8 mouse cellular contexts compared by ENCODE assay signal in the genomic region with DNA sequence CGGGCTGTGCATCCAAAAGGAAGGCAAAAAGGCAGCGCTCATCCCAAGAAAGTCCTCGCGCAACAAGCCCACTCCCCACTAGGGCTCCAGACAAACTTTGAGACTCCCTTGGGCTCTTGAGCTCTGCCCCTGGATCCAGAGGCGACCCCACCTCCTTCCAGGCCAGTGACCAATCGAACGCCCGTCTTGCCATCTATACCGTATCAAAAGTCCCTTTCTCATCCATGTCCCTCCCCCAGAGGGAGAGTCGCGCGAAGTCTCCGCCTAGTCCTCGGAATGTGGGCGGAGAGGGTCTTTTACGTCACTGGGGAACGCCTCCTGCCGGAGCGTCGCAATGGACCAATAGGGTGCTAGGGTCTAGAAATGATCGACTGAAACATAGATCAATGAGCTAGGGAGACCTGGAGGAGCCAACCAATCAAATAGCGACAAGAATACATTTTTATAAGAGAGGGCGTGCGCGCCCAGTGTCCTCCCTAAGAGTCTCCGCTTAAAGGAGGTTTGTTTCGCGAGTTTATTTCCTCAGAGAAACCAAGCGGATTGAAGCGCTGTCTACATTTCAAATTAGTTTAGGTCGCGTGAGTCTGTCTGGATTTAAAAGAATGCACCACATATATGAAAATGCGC. TPM values are rescaled to one million over a fixed set of nuclear protein-coding genes. Genes with fewer than 3 reads are reported as not detected.
A peak's percentile ranks its signal among the peaks of the same experiment; 100 is the strongest.
DNase-seq lines count a peak whose midpoint lies in the region; ATAC-seq and TF ChIP-seq lines count a peak whose summit lies in the region.

TSS of gene Creb3l2 (minus strand) at position 106 of the 627 bp plus-strand sequence.

- H3K27ac ChIP-seq in ES-E14 (ENCODE audit: insufficient read depth, low read depth, low read length, poor library complexity, severe bottlenecking) = no peak within 1 kb of the TSS
- H3K27ac ChIP-seq in forebrain, embryonic 15.5 days (replicated peaks) = peak within 1 kb of the TSS; percentile 75
- H3K27ac ChIP-seq in liver, embryonic 16.5 days (ENCODE audit: low read length) = peak within 1 kb of the TSS; percentile 60; the same call in 1 of the 2 replicates
- 0 out of 2 replicates have a peak within 1 kb of the TSS, but pooled peaks have one; percentile 42 for H3K27ac ChIP-seq in neural tube, embryonic 12.5 days
- peak within 1 kb of the TSS; percentile 94 for H3K27ac ChIP-seq in stomach, postnatal 0 days (replicated peaks)

- TF ChIP-seq EP300 in stomach, postnatal 0 days (optimal IDR thresholded peaks at IDR 0.05) = no peak

- intact Hi-C loops in heart, postnatal 14 days (cut with DNase I) = loop anchor here (5.0 kb wide), 1 partner anchor 35 kb away; no protein-coding TSS in a partner anchor

- peak within 1 kb of the TSS; percentile 64 for H3K4me2 ChIP-seq in forebrain, embryonic 15.5 days (replicated peaks)
- peak within 1 kb of the TSS; percentile 91 for H3K4me2 ChIP-seq in liver, embryonic 16.5 days (ENCODE audit: low read depth, low read length)
- peak within 1 kb of the TSS; percentile 90 for H3K4me2 ChIP-seq in neural tube, embryonic 12.5 days (replicated peaks)
- peak within 1 kb of the TSS; percentile 72 for H3K4me2 ChIP-seq in stomach, postnatal 0 days (replicated peaks; ENCODE audit: low read depth)

- under 1% methylated on average over 33 of the region's 33 CpGs for whole genome bisulfite sequencing in forebrain, embryonic 15.5 days
- WGBS in large intestine, adult 2 months = under 1% methylated on average over 33 of the region's 33 CpGs
- under 1% methylated on average over 33 of the region's 33 CpGs for WGBS in liver, embryonic 16.5 days (ENCODE audit: insufficient replicate concordance)
- WGBS in neural tube, embryonic 12.5 days = under 1% methylated on average over 33 of the region's 33 CpGs
- WGBS in stomach, postnatal 0 days = under 1% methylated on average over 33 of the region's 33 CpGs

- H3K36me3 ChIP-seq in ES-E14 (ENCODE audit: control insufficient read depth, insufficient read depth, low read length, poor library complexity, severe bottlenecking) = no peaks in the 10 kb centered on the region
- H3K36me3 ChIP-seq in forebrain, embryonic 15.5 days = no peaks in the 10 kb centered on the region
- H3K36me3 ChIP-seq in liver, embryonic 16.5 days (ENCODE audit: control insufficient read depth, insufficient read depth) = no peaks in the 10 kb centered on the region
- H3K36me3 ChIP-seq in neural tube, embryonic 12.5 days = no peaks in the 10 kb centered on the region
- H3K36me3 ChIP-seq in stomach, postnatal 0 days (ENCODE audit: control insufficient read depth, insufficient read depth, low read length) = no peaks in the 10 kb centered on the region

- H3K27me3 ChIP-seq in forebrain, embryonic 15.5 days = no peaks in the 10 kb centered on the region
- no peaks in the 10 kb centered on the region for H3K27me3 ChIP-seq in liver, embryonic 16.5 days (ENCODE audit: control insufficient read depth, insufficient read depth, low read depth, low read length)
- H3K27me3 ChIP-seq in neural tube, embryonic 12.5 days (replicated peaks) = no peaks in the 10 kb centered on the region
- H3K27me3 ChIP-seq in stomach, postnatal 0 days (ENCODE audit: control insufficient read depth, insufficient read depth, low read length) = no peaks in the 10 kb centered on the region

- peak within 1 kb of the TSS; percentile 85 to 86 for H3K4me3 ChIP-seq in ES-E14 (ENCODE audit: insufficient read depth in 1 of 2, low read depth in 1 of 2, low read length in 2 of 2, poor library complexity in 1 of 2, severe bottlenecking in 1 of 2)
- H3K4me3 ChIP-seq in forebrain, embryonic 15.5 days = peak within 1 kb of the TSS; percentile 74
- H3K4me3 ChIP-seq in liver, embryonic 16.5 days (ENCODE audit: low read depth, low read length) = peak within 1 kb of the TSS; percentile 78
- H3K4me3 ChIP-seq in neural tube, embryonic 12.5 days = peak within 1 kb of the TSS; percentile 77
- H3K4me3 ChIP-seq in stomach, postnatal 0 days (ENCODE audit: low read depth, low read length) = peak within 1 kb of the TSS; percentile 90

- H3K9ac ChIP-seq in ES-E14 (ENCODE audit: insufficient read depth, low read depth, low read length, poor library complexity, severe bottlenecking) = peak within 1 kb of the TSS; percentile 73
- H3K9ac ChIP-seq in forebrain, embryonic 15.5 days (replicated peaks) = peak within 1 kb of the TSS; percentile 57
- peak within 1 kb of the TSS; percentile 75 for H3K9ac ChIP-seq in liver, embryonic 16.5 days (ENCODE audit: low read depth, low read length)
- H3K9ac ChIP-seq in neural tube, embryonic 12.5 days = peak within 1 kb of the TSS; percentile 79
- H3K9ac ChIP-seq in stomach, postnatal 0 days (ENCODE audit: low read length) = peak within 1 kb of the TSS; percentile 85

- peak; percentile 20 for TF ChIP-seq CTCF in stomach, postnatal 0 days (IDR thresholded peaks at IDR 0.05; ENCODE audit: low read depth)

- H3K4me1 ChIP-seq in ES-E14 (ENCODE audit: control insufficient read depth in 2 of 2, insufficient read depth in 2 of 2, low read length in 2 of 2, poor library complexity in 1 of 2) = peaks cover 8 to 10% of the 10 kb centered on the region in 2 experiments
- H3K4me1 ChIP-seq in forebrain, embryonic 15.5 days = peaks cover 16% of the 10 kb centered on the region
- peaks cover 4% of the 10 kb centered on the region; the same call in 1 of the 2 replicates for H3K4me1 ChIP-seq in liver, embryonic 16.5 days (ENCODE audit: control insufficient read depth, low read depth, low read length)
- peaks cover 8% of the 10 kb centered on the region; the same call in 1 of the 2 replicates for H3K4me1 ChIP-seq in neural tube, embryonic 12.5 days
- no peaks in the 10 kb centered on the region for H3K4me1 ChIP-seq in stomach, postnatal 0 days (replicated peaks; ENCODE audit: control insufficient read depth, insufficient read depth)

- in situ Hi-C loops in ES-E14 (cut with MboI; ENCODE audit: low sequenced_read_pairs in 2 of 2, unreplicated experiment in 2 of 2) = no loop called here

- H3K9me3 ChIP-seq in ES-E14 (ENCODE audit: control insufficient read depth, insufficient read depth, low read depth, low read length) = no peaks in the 10 kb centered on the region
- H3K9me3 ChIP-seq in forebrain, embryonic 15.5 days = no peaks in the 10 kb centered on the region
- H3K9me3 ChIP-seq in liver, embryonic 16.5 days (replicated peaks; ENCODE audit: control insufficient read depth, low read length) = no peaks in the 10 kb centered on the region
- H3K9me3 ChIP-seq in neural tube, embryonic 12.5 days = 0 out of 2 replicates have a peak, but pooled peaks cover 4% of the 10 kb centered on the region
- no peaks in the 10 kb centered on the region for H3K9me3 ChIP-seq in stomach, postnatal 0 days (ENCODE audit: control insufficient read depth, low read length)

- ATAC-seq in forebrain, embryonic 15.5 days (replicated peaks) = peak; percentile 99
- peak; percentile 97 for ATAC-seq in liver, embryonic 16.5 days (ENCODE audit: low read depth)
- peak; percentile 99 for ATAC-seq in neural tube, embryonic 12.5 days (ENCODE audit: low FRiP score, low read depth)
- ATAC-seq in stomach, postnatal 0 days (ENCODE audit: low FRiP score, low TSS enrichment) = peak; percentile 99

- peak; percentile 99 for DNase-seq in ES-E14 (ENCODE audit: low read depth, low spot score)
- DNase-seq in cerebellum, adult 18-20 months = peak; percentile 93 to 98
- DNase-seq in heart, postnatal 14 days = peak; percentile 94 to 96
- DNase-seq in large intestine, adult 2 months (ENCODE audit: low read depth, low spot score) = peak; percentile 95
- peak; percentile 98 for DNase-seq in stomach, postnatal 0 days (ENCODE audit: low spot score)

TF ChIP-seq in ES-E14, 5 proteins besides CTCF, POLR2A, EP300 and RAD21:
- TF ChIP-seq ZNF384 (IDR thresholded peaks at IDR 0.05; ENCODE audit: low read depth, low read length) (no peak), CHD2 (IDR thresholded peaks at IDR 0.05; ENCODE audit: low read depth, low read length) (peak; percentile 86)

RNA-seq across cellular contexts. Expression of gene Creb3l2, which starts in this region (rescaled TPM):
- 5.2 and 5.8 TPM in 2 replicates for total RNA-seq in ES-E14 (2012; rRNA removed)
- polyA plus RNA-seq in forebrain, embryonic 15.5 days (2015; fragmentation: Nextera tagmentation; extraction: Ambion mirVana) = 2.7 and 2.9 TPM in 2 replicates
- total RNA-seq in heart, postnatal 14 days (2021) = 10 to 100 TPM; 27.4 to 29.5 TPM
- 8.5 and 17.0 TPM in 2 replicates for polyA plus RNA-seq in large intestine, adult 2 months (2012; rRNA removed)
- 3.1 and 3.6 TPM in 2 replicates for polyA plus RNA-seq in liver, embryonic 16.5 days (2015; fragmentation: Nextera tagmentation; extraction: Ambion mirVana)
- 9.4 and 9.6 TPM in 2 replicates for polyA plus RNA-seq in neural tube, embryonic 12.5 days (2016; fragmentation: Nextera tagmentation; extraction: Ambion mirVana)
- polyA plus RNA-seq in stomach, postnatal 0 days (2015; fragmentation: Nextera tagmentation; extraction: Ambion mirVana) = 8.3 and 8.5 TPM in 2 replicates
